Mouse (Mus musculus): ENCODE results near the gene Tmem104. TPM values are rescaled to one million over a fixed set of nuclear protein-coding genes. Genes with fewer than 3 reads are reported as not detected.

Gene Tmem104
- polyA plus RNA-seq, 1 experiment from 2014 or later, result 8.4 TPM

DNA sequence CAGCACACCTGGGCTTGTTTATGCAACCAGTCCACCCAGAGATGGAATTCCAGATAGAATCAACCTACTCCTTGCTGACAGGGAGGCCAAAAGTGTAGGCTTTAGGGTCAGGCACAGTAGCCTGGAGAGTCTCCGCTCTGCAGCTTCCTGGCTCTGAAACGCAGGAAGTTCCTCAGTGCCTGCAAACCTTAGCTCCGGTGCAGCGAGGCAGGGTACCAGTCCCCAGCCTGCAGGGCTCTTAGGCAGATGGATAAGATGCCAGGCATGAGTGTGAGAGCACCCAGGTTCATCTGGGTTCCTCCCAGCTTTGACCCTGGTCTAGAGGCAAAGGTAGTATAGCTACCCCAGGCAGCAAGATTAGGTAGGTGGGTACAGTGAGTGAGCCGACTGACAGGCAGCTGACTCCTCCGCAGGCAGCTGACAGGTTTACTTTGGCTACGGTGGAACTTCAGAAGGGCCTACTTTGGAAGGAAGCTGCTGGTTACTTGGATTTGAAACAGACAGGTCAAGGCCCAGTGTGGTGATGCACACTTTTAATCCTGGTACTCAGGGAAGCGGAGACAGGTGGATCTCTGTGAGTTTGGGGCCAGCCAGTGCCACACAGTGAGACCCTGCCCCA, 19.5 kb upstream of the Tmem104 start:
- H3K9ac ChIP-seq, result no peak overlapping the region
- WGBS, result 70% methylated on average over 8 of the region's 8 CpGs
- H3K9me3 ChIP-seq (replicated peaks), result no peaks in the 10 kb centered on the region
- H3K36me3 ChIP-seq, result no peaks in the 10 kb centered on the region
- no peak overlapping the region for H3K27ac ChIP-seq (ENCODE audit: poor library complexity, severe bottlenecking)
- H3K4me3 ChIP-seq, result no peak overlapping the region
- no peaks in the 10 kb centered on the region for H3K27me3 ChIP-seq (replicated peaks)
- H3K4me2 ChIP-seq, result no peak overlapping the region
- no peak for ATAC-seq (ENCODE audit: insufficient number of reproducible peaks, low FRiP score)
- peaks cover 34% of the 10 kb centered on the region for H3K4me1 ChIP-seq (replicated peaks)

GRCm38 (mm10) chr11:115169430-115169829, 17.9 kb upstream of the Tmem104 start:
- no peak for ATAC-seq (ENCODE audit: insufficient number of reproducible peaks, low FRiP score)
- WGBS, result 85% methylated on average over 4 of the region's 4 CpGs
- peaks cover 44% of the 10 kb centered on the region for H3K4me1 ChIP-seq (replicated peaks)
- no peak overlapping the region for H3K27ac ChIP-seq (ENCODE audit: poor library complexity, severe bottlenecking)
- peaks cover 9% of the 10 kb centered on the region; the same call in 1 of the 2 replicates for H3K27me3 ChIP-seq (replicated peaks)
- no peak overlapping the region for H3K9ac ChIP-seq
- H3K36me3 ChIP-seq, result no peaks in the 10 kb centered on the region
- no peak overlapping the region for H3K4me3 ChIP-seq
- no peaks in the 10 kb centered on the region for H3K9me3 ChIP-seq (replicated peaks)
- H3K4me2 ChIP-seq, result no peak overlapping the region

DNA sequence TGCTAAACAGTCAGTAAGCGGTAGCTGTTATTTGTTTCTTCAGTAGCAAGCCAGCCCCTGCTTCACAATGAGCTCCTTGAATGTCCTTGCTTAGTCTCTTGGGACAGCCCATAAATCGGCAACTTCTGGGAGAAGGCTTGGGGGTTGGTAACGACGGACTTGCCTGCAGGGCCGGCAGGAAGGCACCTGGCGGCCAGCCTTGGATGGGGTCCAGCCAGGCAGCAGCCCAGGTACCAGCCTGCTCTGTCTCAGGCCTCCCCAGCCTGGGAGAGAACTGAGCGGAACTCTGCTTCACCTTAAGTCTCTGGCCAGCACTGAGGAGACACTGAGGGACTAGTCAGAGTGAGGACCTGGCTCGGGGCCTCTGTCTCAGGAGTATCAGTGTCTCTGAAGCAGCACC, 16.2 kb upstream of the Tmem104 start:
- no peak for ATAC-seq (ENCODE audit: insufficient number of reproducible peaks, low FRiP score)
- Histone ChIP-seq H3K9me3 (replicated peaks) (no peaks in the 10 kb centered on the region), H3K9ac (no peak overlapping the region), H3K4me3 (no peak overlapping the region), H3K27ac (ENCODE audit: poor library complexity, severe bottlenecking) (no peak overlapping the region), H3K4me2 (no peak overlapping the region), H3K4me1 (replicated peaks) (peaks cover 46% of the 10 kb centered on the region), H3K36me3 (no peaks in the 10 kb centered on the region), H3K27me3 (replicated peaks) (peaks cover 17% of the 10 kb centered on the region; the same call in 1 of the 2 replicates)
- WGBS, result 52% methylated on average over 8 of the region's 8 CpGs

DNA sequence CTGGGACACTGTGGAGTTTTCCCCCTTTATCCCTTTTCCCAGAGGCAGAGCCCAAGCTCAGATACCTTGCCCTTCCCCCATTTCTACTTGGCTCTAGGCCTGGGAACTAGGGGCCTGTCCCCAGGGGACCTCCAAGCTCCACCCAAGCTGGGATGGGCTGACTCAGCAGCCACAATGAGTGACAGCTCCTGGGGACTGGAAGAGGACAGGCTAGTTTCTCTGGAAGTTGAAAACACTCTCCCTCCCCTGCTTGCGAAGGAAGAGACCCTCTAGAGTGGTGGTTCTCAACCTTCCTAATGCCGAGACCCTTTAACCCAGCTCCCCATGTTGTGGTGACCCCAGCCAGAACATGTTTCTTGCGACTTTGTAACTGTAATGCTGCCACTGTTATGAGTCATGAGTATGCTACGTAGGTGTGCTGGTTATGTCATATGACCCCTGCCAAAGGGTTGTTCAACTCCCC, 14.4 kb upstream of the Tmem104 start:
- no peaks in the 10 kb centered on the region for H3K9me3 ChIP-seq (replicated peaks)
- H3K4me1 ChIP-seq (replicated peaks), result peaks cover 56% of the 10 kb centered on the region
- H3K27me3 ChIP-seq (replicated peaks), result peaks cover 21% of the 10 kb centered on the region
- H3K9ac ChIP-seq, result no peak overlapping the region
- peak overlapping the region; percentile 16; the same call in 1 of the 2 replicates for H3K4me2 ChIP-seq
- no peak overlapping the region for H3K27ac ChIP-seq (ENCODE audit: poor library complexity, severe bottlenecking)
- H3K36me3 ChIP-seq, result no peaks in the 10 kb centered on the region
- no peak overlapping the region for H3K4me3 ChIP-seq
- WGBS, result 35% methylated on average over 4 of the region's 4 CpGs
- peak; percentile 31; the same call in 1 of the 2 replicates for ATAC-seq (ENCODE audit: insufficient number of reproducible peaks, low FRiP score)

- WGBS, result 20% methylated on average over 16 of the region's 16 CpGs
- Histone ChIP-seq H3K4me2 (no peak overlapping the region), H3K9me3 (replicated peaks) (no peaks in the 10 kb centered on the region), H3K36me3 (no peaks in the 10 kb centered on the region), H3K4me1 (replicated peaks) (peaks cover 56% of the 10 kb centered on the region), H3K27ac (ENCODE audit: poor library complexity, severe bottlenecking) (no peak overlapping the region), H3K4me3 (no peak overlapping the region), H3K27me3 (replicated peaks) (peaks cover 21% of the 10 kb centered on the region), H3K9ac (peak overlapping the region; percentile 8; the same call in 1 of the 2 replicates)
- no peak for ATAC-seq (ENCODE audit: insufficient number of reproducible peaks, low FRiP score)
These were observed 13.5 kb upstream of the Tmem104 start for GRCm38 (mm10) chr11:115173549-115174339.

DNA sequence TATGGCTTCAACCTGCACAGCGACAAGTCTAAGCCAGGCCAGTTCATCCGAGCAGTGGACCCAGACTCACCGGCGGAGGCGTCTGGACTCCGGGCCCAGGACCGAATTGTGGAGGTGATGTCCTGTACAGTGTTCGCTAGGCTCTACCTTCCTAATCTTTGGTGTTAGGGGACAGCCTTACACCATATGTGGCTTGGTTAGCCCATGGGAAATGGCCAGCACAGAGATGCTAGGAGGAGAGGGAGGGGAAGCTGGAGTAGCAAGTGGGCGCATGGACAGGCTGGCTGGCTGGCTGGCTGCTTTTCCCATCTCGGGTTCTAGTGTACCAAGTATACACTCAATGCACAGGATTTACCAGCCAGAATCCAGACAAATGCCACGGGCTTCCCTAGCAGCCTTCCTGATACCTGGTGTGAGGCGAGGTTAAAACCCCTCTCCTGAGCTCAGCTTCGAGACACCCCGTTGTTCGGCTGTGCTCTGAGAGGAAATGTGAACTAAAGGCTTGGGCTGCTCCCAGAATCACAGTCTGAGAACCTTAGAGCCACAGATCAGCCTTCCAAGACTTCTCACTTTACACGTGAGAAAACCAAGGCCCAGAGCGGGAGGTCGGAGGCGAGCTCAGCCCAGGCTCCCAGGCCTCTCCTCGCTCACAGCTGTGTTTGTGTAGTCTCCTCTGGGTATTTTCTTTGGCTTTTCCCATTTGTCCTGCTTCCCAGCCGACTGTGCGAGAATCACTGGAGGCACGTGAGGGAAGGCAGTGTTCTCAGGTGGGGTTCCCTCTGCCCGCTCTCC, 10.7 kb upstream of the Tmem104 start:
- Histone ChIP-seq H3K9me3 (replicated peaks) (no peaks in the 10 kb centered on the region), H3K9ac (no peak overlapping the region), H3K36me3 (no peaks in the 10 kb centered on the region), H3K27ac (ENCODE audit: poor library complexity, severe bottlenecking) (no peak overlapping the region), H3K4me2 (no peak overlapping the region), H3K4me3 (no peak overlapping the region), H3K4me1 (replicated peaks) (peaks cover 50% of the 10 kb centered on the region), H3K27me3 (replicated peaks) (peaks cover 21% of the 10 kb centered on the region)
- WGBS, result 68% methylated on average over 24 of the region's 24 CpGs
- no peak for ATAC-seq (ENCODE audit: insufficient number of reproducible peaks, low FRiP score)

DNA sequence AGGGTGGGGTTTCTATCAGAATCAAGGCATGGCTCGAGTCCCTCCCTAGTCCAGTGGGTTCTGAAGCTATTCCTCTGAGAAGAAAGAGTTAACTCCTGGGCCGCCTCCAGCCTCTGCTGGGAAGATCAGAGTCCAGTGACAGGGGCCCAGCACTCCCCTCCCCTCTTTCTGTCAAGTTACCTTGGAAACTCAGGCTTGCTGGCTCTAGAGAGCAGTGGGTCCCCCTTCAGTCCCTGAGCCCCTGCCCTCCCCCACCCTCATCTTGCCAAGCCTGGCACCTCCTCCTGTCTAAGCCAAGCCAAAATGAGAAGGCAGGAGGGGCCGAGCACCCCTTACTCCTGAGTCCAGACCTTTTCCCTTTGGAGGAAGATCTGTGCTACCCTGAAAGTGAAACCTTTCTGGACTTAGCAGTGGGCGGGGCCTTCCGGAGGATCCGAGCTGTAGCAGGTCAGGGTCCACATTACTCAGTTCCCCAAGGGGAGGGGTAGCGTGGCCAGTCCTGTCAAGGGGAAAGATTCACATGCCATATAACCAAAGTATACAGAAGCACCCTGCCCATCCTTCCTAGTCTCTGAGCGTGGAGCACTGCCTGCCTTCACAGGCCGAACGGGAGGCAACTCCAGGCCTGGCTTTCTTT, 9.6 kb upstream of the Tmem104 start:
- Histone ChIP-seq H3K27ac (ENCODE audit: poor library complexity, severe bottlenecking) (no peak overlapping the region), H3K36me3 (no peaks in the 10 kb centered on the region), H3K4me3 (no peak overlapping the region), H3K9me3 (replicated peaks) (no peaks in the 10 kb centered on the region), H3K9ac (0 out of 2 replicates have a peak overlapping the region, but pooled peaks have one; percentile 26), H3K27me3 (replicated peaks) (peaks cover 21% of the 10 kb centered on the region), H3K4me2 (no peak overlapping the region), H3K4me1 (replicated peaks) (peaks cover 40% of the 10 kb centered on the region)
- 47% methylated on average over 10 of the region's 10 CpGs for WGBS
- no peak for ATAC-seq (ENCODE audit: insufficient number of reproducible peaks, low FRiP score)

- whole genome bisulfite sequencing, result 83% methylated on average over 2 of the region's 2 CpGs
- ATAC-seq (ENCODE audit: insufficient number of reproducible peaks, low FRiP score), result no peak
- H3K9me3 ChIP-seq (replicated peaks), result no peaks in the 10 kb centered on the region
- H3K36me3 ChIP-seq, result no peaks in the 10 kb centered on the region
- H3K27me3 ChIP-seq (replicated peaks), result peaks cover 18% of the 10 kb centered on the region
- peaks cover 29% of the 10 kb centered on the region for H3K4me1 ChIP-seq (replicated peaks)
- no peak overlapping the region for H3K9ac ChIP-seq
- no peak overlapping the region for H3K4me3 ChIP-seq
- no peak overlapping the region for H3K27ac ChIP-seq (ENCODE audit: poor library complexity, severe bottlenecking)
- H3K4me2 ChIP-seq, result no peak overlapping the region
These were observed 8.5 kb upstream of the Tmem104 start for GRCm38 (mm10) chr11:115178766-115179165.

DNA sequence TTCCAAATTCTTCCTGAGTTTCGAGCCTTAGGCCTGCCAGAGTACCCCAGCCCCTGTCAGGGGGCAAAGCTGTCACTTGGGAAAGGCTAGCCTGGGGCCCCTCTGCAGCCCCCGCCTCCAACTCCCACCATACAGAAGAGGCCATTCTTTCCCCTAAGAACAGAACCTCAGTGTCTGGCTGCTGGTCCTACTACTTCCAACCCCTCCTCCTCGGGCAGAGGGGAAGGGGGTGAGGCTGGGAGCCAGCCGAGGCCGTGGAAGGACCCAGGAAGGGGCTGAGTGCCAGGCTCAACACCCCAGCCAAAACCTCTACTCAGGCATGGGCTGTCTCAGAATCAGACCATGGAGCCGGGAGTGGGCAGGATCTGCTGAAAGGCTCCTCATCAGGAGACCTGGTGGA, 8.1 kb upstream of the Tmem104 start:
- no peak overlapping the region for H3K9ac ChIP-seq
- peaks cover 24% of the 10 kb centered on the region for H3K4me1 ChIP-seq (replicated peaks)
- H3K27ac ChIP-seq (ENCODE audit: poor library complexity, severe bottlenecking), result no peak overlapping the region
- no peaks in the 10 kb centered on the region for H3K36me3 ChIP-seq
- H3K27me3 ChIP-seq (replicated peaks), result peaks cover 14% of the 10 kb centered on the region
- ATAC-seq (ENCODE audit: insufficient number of reproducible peaks, low FRiP score), result no peak
- 67% methylated on average over 6 of the region's 6 CpGs for WGBS
- H3K4me2 ChIP-seq, result no peak overlapping the region
- no peaks in the 10 kb centered on the region for H3K9me3 ChIP-seq (replicated peaks)
- no peak overlapping the region for H3K4me3 ChIP-seq

GRCm38 (mm10) chr11:115179881-115180280, 7.4 kb upstream of the Tmem104 start:
- Histone ChIP-seq H3K9me3 (replicated peaks) (no peaks in the 10 kb centered on the region), H3K27ac (ENCODE audit: poor library complexity, severe bottlenecking) (no peak overlapping the region), H3K36me3 (no peaks in the 10 kb centered on the region), H3K4me1 (replicated peaks) (peaks cover 18% of the 10 kb centered on the region), H3K4me3 (no peak overlapping the region), H3K4me2 (no peak overlapping the region), H3K9ac (no peak overlapping the region), H3K27me3 (replicated peaks) (peaks cover 7% of the 10 kb centered on the region)
- 73% methylated on average over 6 of the region's 6 CpGs for WGBS
- ATAC-seq (ENCODE audit: insufficient number of reproducible peaks, low FRiP score), result no peak
